Mouse (Mus musculus) common myeloid progenitor, adult 5-6 weeks (primary cell): ENCODE results near the gene Sptbn4. TPM values are rescaled to one million over a fixed set of nuclear protein-coding genes. Genes with fewer than 3 reads are reported as not detected.
A peak's percentile ranks its signal among the peaks of the same experiment; 100 is the strongest.

Experiments
- ATAC-seq: replicated peaks from 2 replicates; pipeline ENCODE4 v1.8.0; 2016; ENCODE audit warnings: low read depth, mild to moderate bottlenecking, moderate TSS enrichment, inconsistent platforms; ENCODE audit not compliant: poor library complexity, severe bottlenecking
- total RNA-seq: library from RNA; stranded (forward); fragments of 200-1000, 187-1606 nt; gene quantifications from 2 replicates; pipeline ENCODE4 v1.2.3, GENCODE M21; 2017

Gene Sptbn4
- total RNA-seq, 1 experiment from 2014 or later, result not detected

- peak; percentile 38 for ATAC-seq
These were observed 89.9 kb downstream of the Sptbn4 start for GRCm38 (mm10) chr7:27357595-27357978.

GRCm38 (mm10) chr7:27356861-27357594 is 90.5 kb downstream of the Sptbn4 start, which contains the start of gene Gm20479:
Gm20479 (minus strand) TSS chr7:27357419.
- ATAC-seq, result peak; percentile 23

DNA sequence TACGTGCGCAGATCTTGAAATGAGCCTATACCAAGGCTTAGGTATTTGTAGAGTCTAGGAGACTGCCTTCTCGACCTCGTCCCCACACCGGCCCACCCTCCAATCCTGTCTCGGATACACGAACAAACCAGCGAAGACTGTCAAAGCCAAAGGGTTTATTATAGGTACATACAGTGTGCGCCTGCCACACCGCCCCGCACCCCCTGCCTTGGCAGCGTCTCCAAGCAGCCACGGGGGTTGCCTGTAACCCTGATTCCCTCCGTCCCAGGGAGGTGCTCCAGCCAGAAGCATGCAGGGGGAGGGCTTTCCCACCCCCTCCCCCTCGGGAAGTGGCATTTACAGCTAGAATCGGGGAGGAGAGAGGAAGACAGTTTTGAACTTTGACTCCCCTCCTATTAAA is 91.2 kb downstream of the Sptbn4 start:
- no peak; the same call in 1 of the 2 replicates for ATAC-seq

GRCm38 (mm10) chr7:27355745-27356240 is 91.7 kb downstream of the Sptbn4 start, which contains the start of gene Shkbp1:
Shkbp1 (minus strand) TSS chr7:27356019.
- ATAC-seq, result peak; percentile 82

- no peak for ATAC-seq
These were observed 92.2 kb downstream of the Sptbn4 start for GRCm38 (mm10) chr7:27355261-27355660.

- no peak for ATAC-seq
These were observed 92.7 kb downstream of the Sptbn4 start for GRCm38 (mm10) chr7:27354783-27355182.

GRCm38 (mm10) chr7:27354144-27354543 is 93.3 kb downstream of the Sptbn4 start:
- ATAC-seq, result no peak

GRCm38 (mm10) chr7:27345444-27345843 is 102.0 kb downstream of the Sptbn4 start:
- ATAC-seq, result no peak

DNA sequence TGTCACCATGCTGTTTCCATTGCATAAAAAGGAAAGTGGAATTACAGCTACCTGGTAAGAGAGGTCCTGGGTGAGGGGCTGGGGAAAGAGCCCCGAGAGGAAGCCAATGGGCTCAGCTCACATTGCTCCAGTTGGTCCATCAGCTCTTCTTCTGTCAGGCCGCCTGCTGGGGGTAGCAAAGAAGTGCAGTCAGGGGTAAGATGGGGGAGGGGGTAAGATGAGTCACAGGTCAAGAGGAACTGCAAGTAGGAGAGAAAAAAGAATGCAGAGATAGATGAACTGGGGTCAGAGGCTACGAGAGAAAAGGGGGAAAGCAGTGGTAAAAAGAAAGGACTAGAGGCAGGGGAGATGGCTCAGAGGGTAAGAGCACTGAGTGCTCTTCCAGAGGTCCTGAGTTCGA is 104.9 kb downstream of the Sptbn4 start:
- ATAC-seq, result peak; percentile 88

DNA sequence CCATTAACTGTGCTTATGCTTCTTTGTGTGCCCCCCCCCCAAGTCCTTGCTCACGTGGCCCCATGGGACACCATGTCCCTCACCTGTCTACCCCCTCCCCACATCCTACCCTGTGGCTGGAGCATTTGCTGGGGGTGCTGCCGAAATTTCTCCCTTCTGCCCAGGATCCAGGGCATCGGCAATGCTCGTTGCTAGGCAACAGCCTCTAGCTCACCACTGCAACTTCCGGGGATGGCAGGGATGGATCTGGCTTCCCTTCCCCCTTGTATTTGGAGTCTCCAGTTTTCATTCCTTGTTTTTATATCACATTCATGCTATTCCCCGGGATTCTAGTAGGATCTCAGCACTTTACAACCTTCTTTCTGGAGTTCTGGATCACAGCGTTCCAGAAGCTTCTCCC is 108.0 kb downstream of the Sptbn4 start:
- no peak for ATAC-seq

- no peak for ATAC-seq
These were observed 108.4 kb downstream of the Sptbn4 start for GRCm38 (mm10) chr7:27339114-27339513.

- no peak for ATAC-seq
These were observed 110.2 kb downstream of the Sptbn4 start, which contains the start of gene Ltbp4 for GRCm38 (mm10) chr7:27337175-27337853. Ltbp4 (minus strand) TSS chr7:27337692.

DNA sequence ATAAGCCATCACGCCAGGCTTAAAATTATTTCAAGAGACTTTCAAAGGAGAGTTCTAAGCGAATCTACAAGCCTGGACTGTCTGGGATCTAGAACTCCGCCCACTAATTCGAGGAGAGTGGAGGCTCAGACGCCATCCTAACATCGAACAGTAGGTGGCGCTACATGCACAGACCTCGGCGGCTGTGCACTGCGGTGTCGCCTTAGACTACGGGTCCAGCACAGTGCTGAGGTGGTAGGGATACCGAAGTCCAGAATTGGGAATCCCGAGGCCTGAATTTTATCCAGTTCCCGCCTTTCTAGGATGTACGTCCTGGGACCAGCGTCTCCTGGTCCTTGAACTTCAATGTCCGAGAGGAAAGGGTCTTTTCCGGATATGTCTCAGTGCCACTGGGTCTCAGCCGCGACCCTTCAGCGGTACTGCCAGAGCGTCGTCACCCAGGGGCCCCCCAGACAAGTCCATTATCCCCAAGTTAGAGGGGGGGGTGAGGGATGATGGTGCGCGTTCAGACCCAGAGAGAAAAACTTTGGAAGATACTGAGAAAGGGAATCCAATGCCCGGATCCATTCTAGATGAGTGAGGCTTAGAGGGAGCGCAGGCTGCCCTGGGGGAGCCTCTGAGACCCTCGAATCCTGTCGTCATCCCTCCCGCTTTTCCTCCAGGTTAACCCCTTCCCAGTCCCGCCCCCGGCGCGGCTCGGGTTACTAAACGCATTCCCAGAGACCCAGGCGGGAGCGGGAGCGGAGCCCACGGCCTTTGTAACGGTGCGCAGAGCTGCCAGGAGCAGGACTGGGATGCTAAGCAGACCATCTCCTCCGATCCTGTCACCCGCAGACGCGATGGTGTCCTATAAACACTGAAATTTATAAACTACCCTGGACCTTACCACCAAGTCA is 111.3 kb downstream of the Sptbn4 start:
- ATAC-seq, result peak; percentile 61

- no peak for ATAC-seq
These were observed 112.3 kb downstream of the Sptbn4 start for GRCm38 (mm10) chr7:27335011-27335720.

GRCm38 (mm10) chr7:27334405-27334911 is 113.0 kb downstream of the Sptbn4 start:
- ATAC-seq, result 0 out of 2 replicates have a peak, but pooled peaks have one; percentile 6

DNA sequence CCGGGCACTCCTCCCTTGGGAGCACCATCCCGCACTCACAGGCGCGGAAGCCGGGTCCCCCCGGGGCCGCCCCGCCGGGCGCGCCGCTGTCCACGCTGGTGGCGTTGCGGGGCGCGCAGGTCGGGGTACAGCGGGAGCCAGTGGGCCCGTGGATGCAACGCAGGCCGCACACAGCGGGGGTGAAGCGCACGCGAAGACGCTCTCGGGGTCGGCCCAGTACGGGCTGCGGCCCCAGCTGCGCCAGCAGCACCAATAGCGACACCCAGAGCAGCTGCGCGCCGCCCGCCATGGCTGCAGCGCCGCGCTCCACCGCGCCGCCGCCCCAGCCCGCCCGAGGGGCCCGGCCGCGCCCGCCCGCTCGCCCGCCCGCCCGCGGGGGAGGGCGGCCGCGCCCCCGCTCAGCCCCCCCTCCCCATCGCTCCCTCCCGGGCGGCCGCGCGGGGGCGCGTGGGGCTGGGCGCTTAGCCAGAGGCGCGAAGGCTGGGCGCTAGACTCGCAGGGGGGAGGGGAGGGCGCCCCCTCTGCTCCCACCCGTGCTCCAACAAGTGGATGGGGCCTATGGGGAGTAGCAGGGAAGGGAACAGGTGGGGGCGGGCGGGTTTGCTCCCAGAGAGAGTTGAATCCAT is 114.1 kb downstream of the Sptbn4 start:
- ATAC-seq, result no peak

GRCm38 (mm10) chr7:27332353-27333199 is 114.9 kb downstream of the Sptbn4 start:
- 0 out of 2 replicates have a peak, but pooled peaks have one; percentile 10 for ATAC-seq

GRCm38 (mm10) chr7:27331854-27332253 is 115.6 kb downstream of the Sptbn4 start:
- no peak for ATAC-seq
